Mouse (Mus musculus) neural tube, embryonic 11.5 days (tissue): ENCODE measurements at regions not wholly inside any gene's neighbourhood (a gene's known extent, or its start where the extent isn't known, plus 50 kb on each side); places are given as distances from the start of the nearest gene placed in this dataset.

Experiments
- ATAC-seq: fragments of 200-750 bp; cut with Nextera tagmentation; 2 replicates; pipeline ENCODE4 v1.8.0; 2017; ENCODE audit warnings: moderate number of reproducible peaks, mild to moderate bottlenecking, moderate TSS enrichment, moderate library complexity; ENCODE audit not compliant: insufficient read depth, low FRiP score, low TSS enrichment
- DNase-seq: peaks from one replicate; pipeline ENCODE4 v3.0.0-alpha.2; 2015; ENCODE audit warnings: low spot score
- H3K27ac ChIP-seq: fragments of 300-500 bp; sonication (generic); 2 replicates; pipeline ENCODE4 v1.5.1; 2014; ENCODE audit warnings: low read depth, mild to moderate bottlenecking, low read length
- H3K27me3 ChIP-seq: fragments of 300-500 bp; sonication (generic); 2 replicates; pipeline ENCODE4 v1.6.1; 2014; ENCODE audit warnings: mild to moderate bottlenecking, low read length, mixed read lengths; ENCODE audit not compliant: control insufficient read depth, insufficient read depth
- H3K36me3 ChIP-seq: fragments of 300-500 bp; sonication (generic); 2 replicates; pipeline ENCODE4 v1.6.1; 2014; ENCODE audit warnings: mild to moderate bottlenecking, low read length, moderate library complexity, mixed read lengths; ENCODE audit not compliant: control insufficient read depth, insufficient read depth
- H3K4me1 ChIP-seq: fragments of 300-500 bp; sonication (generic); 2 replicates; pipeline ENCODE4 v1.6.1; 2014; ENCODE audit warnings: low read length, mixed read lengths; ENCODE audit not compliant: control insufficient read depth, insufficient read depth
- H3K4me2 ChIP-seq: fragments of 300-500 bp; sonication (generic); 2 replicates; pipeline ENCODE4 v1.6.1; 2014; ENCODE audit warnings: low read depth, mild to moderate bottlenecking, moderate library complexity
- H3K4me3 ChIP-seq: fragments of 300-500 bp; sonication (generic); 2 replicates; pipeline ENCODE4 v1.5.1; 2014; ENCODE audit warnings: low read depth, low read length
- H3K9ac ChIP-seq: fragments of 300-500 bp; sonication (generic); 2 replicates; pipeline ENCODE4 v1.6.1; 2014; ENCODE audit warnings: mild to moderate bottlenecking, low read length
- H3K9me3 ChIP-seq: fragments of 300-500 bp; sonication (generic); 2 replicates; pipeline ENCODE4 v1.6.1; 2016; ENCODE audit warnings: low read length; ENCODE audit not compliant: control insufficient read depth
- WGBS: fragments of 180-500 bp; shearing (Covaris S2); extraction: QIAGEN DNeasy Blood & Tissue Kit; methylation state at CpG from one replicate; pipeline ENCODE4 v1.1.7; 2014; 5-methylcytosine and 5-hydroxymethylcytosine counted together

GRCm38 (mm10) chr9:5424236-5424635 is 79.0 kb downstream of the Casp12 start:
- H3K4me1 ChIP-seq: no peaks in the 10 kb centered on the region
- H3K9ac ChIP-seq: no peak overlapping the region
- 90% methylated on average over 4 of the region's 4 CpGs for whole genome bisulfite sequencing
- no peaks in the 10 kb centered on the region for H3K36me3 ChIP-seq
- H3K27me3 ChIP-seq: no peaks in the 10 kb centered on the region
- H3K4me2 ChIP-seq: no peak overlapping the region
- no peak overlapping the region for H3K4me3 ChIP-seq
- ATAC-seq (no peak), DNase-seq (no peak)
- no peak overlapping the region for H3K27ac ChIP-seq
- H3K9me3 ChIP-seq: no peaks in the 10 kb centered on the region

GRCm38 (mm10) chr9:5448180-5448579 is 103.0 kb downstream of the Casp12 start:
- DNase-seq (no peak), ATAC-seq (no peak)
- 88% methylated on average over 2 of the region's 2 CpGs for WGBS

GRCm38 (mm10) chr9:5456606-5457005 is 111.4 kb downstream of the Casp12 start:
- no peak overlapping the region for H3K27ac ChIP-seq
- no peak for DNase-seq
- H3K9me3 ChIP-seq: no peaks in the 10 kb centered on the region
- H3K27me3 ChIP-seq: no peaks in the 10 kb centered on the region
- ATAC-seq: no peak
- H3K4me2 ChIP-seq: no peak overlapping the region
- H3K9ac ChIP-seq: no peak overlapping the region
- no peak overlapping the region for H3K4me3 ChIP-seq
- no peaks in the 10 kb centered on the region for H3K36me3 ChIP-seq
- H3K4me1 ChIP-seq: no peaks in the 10 kb centered on the region

More at GRCm38 (mm10) chr9:5448180-5448579, 103.0 kb downstream of the Casp12 start:
- no peak overlapping the region for H3K9ac ChIP-seq
- H3K4me1 ChIP-seq: no peaks in the 10 kb centered on the region
- no peak overlapping the region for H3K4me3 ChIP-seq
- H3K9me3 ChIP-seq: no peaks in the 10 kb centered on the region
- H3K36me3 ChIP-seq: no peaks in the 10 kb centered on the region
- H3K27ac ChIP-seq: no peak overlapping the region
- no peak overlapping the region for H3K4me2 ChIP-seq
- H3K27me3 ChIP-seq: no peaks in the 10 kb centered on the region

- Histone ChIP-seq H3K27ac (no peak overlapping the region), H3K4me2 (no peak overlapping the region), H3K9ac (no peak overlapping the region), H3K4me3 (no peak overlapping the region), H3K9me3 (no peaks in the 10 kb centered on the region), H3K4me1 (no peaks in the 10 kb centered on the region), H3K36me3 (no peaks in the 10 kb centered on the region), H3K27me3 (no peaks in the 10 kb centered on the region)
- 88% methylated on average over 1 of the region's 1 CpGs for WGBS
- ATAC-seq (no peak), DNase-seq (no peak)
Observed at GRCm38 (mm10) chr9:5472012-5472411, 126.8 kb downstream of the Casp12 start.

GRCm38 (mm10) chr9:5474271-5474670 is 129.0 kb downstream of the Casp12 start:
- Histone ChIP-seq H3K27me3 (no peaks in the 10 kb centered on the region), H3K36me3 (no peaks in the 10 kb centered on the region), H3K27ac (no peak overlapping the region), H3K4me1 (no peaks in the 10 kb centered on the region), H3K4me2 (no peak overlapping the region), H3K9me3 (no peaks in the 10 kb centered on the region), H3K9ac (no peak overlapping the region), H3K4me3 (no peak overlapping the region)
- ATAC-seq (no peak), DNase-seq (no peak)

GRCm38 (mm10) chr9:5485258-5485657 is 140.0 kb downstream of the Casp12 start:
- Histone ChIP-seq H3K9ac (no peak overlapping the region), H3K4me2 (no peak overlapping the region), H3K27me3 (no peaks in the 10 kb centered on the region), H3K27ac (no peak overlapping the region), H3K9me3 (no peaks in the 10 kb centered on the region), H3K36me3 (no peaks in the 10 kb centered on the region), H3K4me1 (no peaks in the 10 kb centered on the region), H3K4me3 (no peak overlapping the region)
- 89% methylated on average over 2 of the region's 2 CpGs for WGBS
- DNase-seq (no peak), ATAC-seq (no peak)

- no peaks in the 10 kb centered on the region for H3K9me3 ChIP-seq
- H3K27ac ChIP-seq: no peak overlapping the region
- no peak overlapping the region for H3K4me2 ChIP-seq
- WGBS: 76% methylated on average over 2 of the region's 2 CpGs
- ATAC-seq (no peak), DNase-seq (no peak)
- H3K36me3 ChIP-seq: no peaks in the 10 kb centered on the region
- no peaks in the 10 kb centered on the region for H3K27me3 ChIP-seq
- no peak overlapping the region for H3K9ac ChIP-seq
- H3K4me1 ChIP-seq: no peaks in the 10 kb centered on the region
- H3K4me3 ChIP-seq: no peak overlapping the region
Observed at GRCm38 (mm10) chr9:5496837-5497236, 151.6 kb downstream of the Casp12 start.

GRCm38 (mm10) chr9:5498306-5498705 is 153.1 kb downstream of the Casp12 start:
- no peak for ATAC-seq
- no peak for DNase-seq
- no peak overlapping the region for H3K4me2 ChIP-seq
- H3K36me3 ChIP-seq: no peaks in the 10 kb centered on the region
- WGBS: 57% methylated on average over 3 of the region's 3 CpGs
- H3K9ac ChIP-seq: no peak overlapping the region
- no peak overlapping the region for H3K4me3 ChIP-seq
- H3K27ac ChIP-seq: no peak overlapping the region
- H3K4me1 ChIP-seq: no peaks in the 10 kb centered on the region
- H3K9me3 ChIP-seq: no peaks in the 10 kb centered on the region
- no peaks in the 10 kb centered on the region for H3K27me3 ChIP-seq

GRCm38 (mm10) chr9:5525762-5526360 is 180.6 kb downstream of the Casp12 start:
- Histone ChIP-seq H3K27ac (no peak overlapping the region), H3K36me3 (no peaks in the 10 kb centered on the region), H3K9ac (no peak overlapping the region), H3K27me3 (no peaks in the 10 kb centered on the region), H3K4me3 (no peak overlapping the region), H3K4me1 (no peaks in the 10 kb centered on the region), H3K9me3 (no peaks in the 10 kb centered on the region), H3K4me2 (no peak overlapping the region)
- ATAC-seq: no peak
- no peak for DNase-seq
